Mouse (Mus musculus): ENCODE data around the gene Heg1. TPM values are rescaled to one million over a fixed set of nuclear protein-coding genes. Genes with fewer than 3 reads are reported as not detected.

The Heg1 gene
- polyA plus RNA-seq, 1 experiment from 2014 or later, result 33.5 TPM

DNA sequence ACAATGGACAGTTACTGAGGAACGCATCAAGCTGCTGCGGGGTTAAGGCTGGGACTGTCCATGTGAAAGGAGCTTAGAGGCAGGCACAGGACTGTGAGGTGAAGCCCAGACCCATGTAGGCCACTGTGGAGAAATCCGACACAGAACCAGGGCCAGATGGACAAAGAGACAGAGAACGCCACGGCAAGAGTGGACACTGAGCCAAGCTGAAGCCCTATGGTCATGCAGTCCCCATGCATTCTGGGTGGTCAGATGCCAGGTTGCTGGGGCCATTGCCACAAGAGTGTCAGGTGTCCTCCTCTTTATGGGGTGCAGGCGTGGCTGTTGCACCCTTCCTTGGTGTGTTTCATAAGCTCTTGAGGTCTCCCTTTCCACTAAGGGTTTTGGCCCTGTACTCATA lies 49.7 kb downstream of the Heg1 start:
- Histone ChIP-seq H3K27me3 (replicated peaks; ENCODE audit: insufficient read depth, low read length) (no peaks in the 10 kb centered on the region), H3K9ac (replicated peaks; ENCODE audit: low read depth) (no peak overlapping the region), H3K27ac (ENCODE audit: low read length) (no peak overlapping the region), H3K4me3 (ENCODE audit: low read depth, low read length) (no peak overlapping the region), H3K9me3 (ENCODE audit: low read length) (no peaks in the 10 kb centered on the region), H3K36me3 (ENCODE audit: insufficient read depth, low read length) (peaks cover 17% of the 10 kb centered on the region; the same call in 1 of the 2 replicates), H3K4me1 (ENCODE audit: insufficient read depth, low read depth, low read length) (no peaks in the 10 kb centered on the region), H3K4me2 (replicated peaks; ENCODE audit: low read depth, low read length) (no peak overlapping the region)
- ATAC-seq (no peak), DNase-seq (ENCODE audit: low spot score) (no peak)
- no peak for TF ChIP-seq CTCF (IDR thresholded peaks at IDR 0.05)
- no peak for TF ChIP-seq EP300 (IDR thresholded peaks at IDR 0.05)
- WGBS, result 80% methylated on average over 6 of the region's 6 CpGs

GRCm38 (mm10) chr16:33734545-33734944 lies 50.4 kb downstream of the Heg1 start:
- Histone ChIP-seq H3K4me1 (ENCODE audit: insufficient read depth, low read depth, low read length) (no peaks in the 10 kb centered on the region), H3K4me3 (ENCODE audit: low read depth, low read length) (no peak overlapping the region), H3K27ac (ENCODE audit: low read length) (no peak overlapping the region), H3K36me3 (ENCODE audit: insufficient read depth, low read length) (peaks cover 17% of the 10 kb centered on the region; the same call in 1 of the 2 replicates), H3K9ac (replicated peaks; ENCODE audit: low read depth) (no peak overlapping the region), H3K27me3 (replicated peaks; ENCODE audit: insufficient read depth, low read length) (no peaks in the 10 kb centered on the region), H3K9me3 (ENCODE audit: low read length) (no peaks in the 10 kb centered on the region), H3K4me2 (replicated peaks; ENCODE audit: low read depth, low read length) (no peak overlapping the region)
- 65% methylated on average over 10 of the region's 10 CpGs for WGBS
- ATAC-seq (no peak), DNase-seq (ENCODE audit: low spot score) (no peak)
- no peak for TF ChIP-seq EP300 (IDR thresholded peaks at IDR 0.05)
- TF ChIP-seq CTCF (IDR thresholded peaks at IDR 0.05), result no peak

GRCm38 (mm10) chr16:33735238-33735637 lies 51.1 kb downstream of the Heg1 start:
- Histone ChIP-seq H3K36me3 (ENCODE audit: insufficient read depth, low read length) (peaks cover 17% of the 10 kb centered on the region; the same call in 1 of the 2 replicates), H3K9me3 (ENCODE audit: low read length) (no peaks in the 10 kb centered on the region), H3K4me3 (ENCODE audit: low read depth, low read length) (no peak overlapping the region), H3K9ac (replicated peaks; ENCODE audit: low read depth) (no peak overlapping the region), H3K27ac (ENCODE audit: low read length) (no peak overlapping the region), H3K4me2 (replicated peaks; ENCODE audit: low read depth, low read length) (no peak overlapping the region), H3K4me1 (ENCODE audit: insufficient read depth, low read depth, low read length) (no peaks in the 10 kb centered on the region), H3K27me3 (replicated peaks; ENCODE audit: insufficient read depth, low read length) (no peaks in the 10 kb centered on the region)
- TF ChIP-seq CTCF (IDR thresholded peaks at IDR 0.05) (no peak), EP300 (IDR thresholded peaks at IDR 0.05) (no peak)
- DNase-seq (ENCODE audit: low spot score), result no peak
- 67% methylated on average over 5 of the region's 5 CpGs for WGBS
- ATAC-seq, result no peak

DNA sequence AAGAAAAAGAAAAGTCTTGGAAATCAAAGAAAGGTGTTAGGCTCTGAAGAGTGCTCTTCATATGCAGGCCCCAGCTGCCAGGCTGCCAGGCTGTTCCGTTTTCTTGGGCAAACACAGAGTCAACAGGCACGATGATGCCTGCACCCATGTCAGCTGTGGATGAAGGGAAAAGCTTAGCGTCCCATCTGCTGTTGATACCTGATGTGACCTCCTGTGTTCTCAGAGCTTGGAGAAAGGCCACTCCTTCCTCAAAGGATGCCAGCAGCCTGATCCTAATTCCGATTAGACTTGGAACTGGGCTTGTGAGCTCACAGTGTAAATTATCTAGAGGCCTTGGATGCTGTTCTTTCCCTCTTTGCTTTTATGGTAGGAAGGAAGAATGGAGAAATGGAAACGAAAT lies 51.6 kb downstream of the Heg1 start:
- ATAC-seq, result no peak
- no peak overlapping the region for H3K27ac ChIP-seq (ENCODE audit: low read length)
- H3K27me3 ChIP-seq (replicated peaks; ENCODE audit: insufficient read depth, low read length), result no peaks in the 10 kb centered on the region
- DNase-seq (ENCODE audit: low spot score), result no peak
- no peak overlapping the region for H3K4me3 ChIP-seq (ENCODE audit: low read depth, low read length)
- WGBS, result 66% methylated on average over 5 of the region's 5 CpGs
- H3K9me3 ChIP-seq (ENCODE audit: low read length), result no peaks in the 10 kb centered on the region
- H3K4me1 ChIP-seq (ENCODE audit: insufficient read depth, low read depth, low read length), result no peaks in the 10 kb centered on the region
- no peak for TF ChIP-seq EP300 (IDR thresholded peaks at IDR 0.05)
- TF ChIP-seq CTCF (IDR thresholded peaks at IDR 0.05), result no peak
- H3K9ac ChIP-seq (replicated peaks; ENCODE audit: low read depth), result no peak overlapping the region
- H3K4me2 ChIP-seq (replicated peaks; ENCODE audit: low read depth, low read length), result no peak overlapping the region
- H3K36me3 ChIP-seq (ENCODE audit: insufficient read depth, low read length), result peaks cover 17% of the 10 kb centered on the region; the same call in 1 of the 2 replicates

GRCm38 (mm10) chr16:33736746-33737145 lies 52.6 kb downstream of the Heg1 start:
- TF ChIP-seq EP300 (IDR thresholded peaks at IDR 0.05), result no peak
- peak; percentile 22 for TF ChIP-seq CTCF (IDR thresholded peaks at IDR 0.05)
- peaks cover 13% of the 10 kb centered on the region; the same call in 1 of the 2 replicates for H3K36me3 ChIP-seq (ENCODE audit: insufficient read depth, low read length)
- 73% methylated on average over 6 of the region's 6 CpGs for WGBS
- H3K9ac ChIP-seq (replicated peaks; ENCODE audit: low read depth), result no peak overlapping the region
- no peak overlapping the region for H3K27ac ChIP-seq (ENCODE audit: low read length)
- H3K27me3 ChIP-seq (replicated peaks; ENCODE audit: insufficient read depth, low read length), result no peaks in the 10 kb centered on the region
- DNase-seq (ENCODE audit: low spot score) (no peak), ATAC-seq (no peak)
- no peak overlapping the region for H3K4me2 ChIP-seq (replicated peaks; ENCODE audit: low read depth, low read length)
- H3K4me1 ChIP-seq (ENCODE audit: insufficient read depth, low read depth, low read length), result no peaks in the 10 kb centered on the region
- H3K4me3 ChIP-seq (ENCODE audit: low read depth, low read length), result no peak overlapping the region
- H3K9me3 ChIP-seq (ENCODE audit: low read length), result no peaks in the 10 kb centered on the region

DNA sequence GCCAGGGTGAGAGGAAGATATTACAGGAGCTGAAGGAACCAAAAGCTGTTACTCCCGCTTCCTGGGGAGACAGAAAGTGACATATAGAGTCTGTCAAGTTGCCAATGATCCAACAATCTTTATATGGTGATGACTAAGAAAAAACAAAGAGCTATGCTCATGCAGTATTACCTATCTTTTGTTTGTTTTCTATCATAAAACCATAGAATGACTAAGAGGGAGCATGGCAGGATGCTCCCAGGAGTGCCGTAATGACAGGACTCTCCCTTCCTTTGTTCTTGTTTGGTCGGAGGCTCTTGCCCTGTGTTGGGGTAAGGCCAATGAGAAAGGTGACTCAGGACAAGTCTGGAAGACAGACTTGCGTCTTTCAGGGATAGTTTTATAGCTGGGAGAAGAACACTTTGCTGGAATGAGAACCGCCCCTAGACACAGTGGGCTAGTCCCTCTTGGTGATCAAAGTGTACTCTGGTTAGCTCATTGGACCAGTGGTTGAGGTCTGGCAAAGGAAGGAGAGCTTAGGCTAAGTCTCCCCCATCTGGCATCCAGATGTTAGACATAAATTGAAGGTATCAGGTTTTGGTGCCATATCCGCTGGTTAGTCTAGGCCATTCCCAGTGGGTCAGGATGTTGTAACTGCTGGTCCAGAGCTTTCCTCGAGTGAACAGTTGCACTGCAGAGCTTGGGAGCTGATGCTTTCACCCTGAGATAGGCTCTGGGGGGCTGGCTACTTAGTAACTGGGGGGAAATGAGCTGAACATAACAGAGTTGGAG lies 55.0 kb downstream of the Heg1 start:
- no peak for ATAC-seq

More for the DNA sequence above, 55.0 kb downstream of the Heg1 start:
- DNase-seq (ENCODE audit: low spot score), result no peak
- no peaks in the 10 kb centered on the region for H3K9me3 ChIP-seq (ENCODE audit: low read length)
- peaks cover 9% of the 10 kb centered on the region; the same call in 1 of the 2 replicates for H3K36me3 ChIP-seq (ENCODE audit: insufficient read depth, low read length)
- no peaks in the 10 kb centered on the region for H3K4me1 ChIP-seq (ENCODE audit: insufficient read depth, low read depth, low read length)
- no peak overlapping the region for H3K4me3 ChIP-seq (ENCODE audit: low read depth, low read length)
- no peak overlapping the region for H3K9ac ChIP-seq (replicated peaks; ENCODE audit: low read depth)
- WGBS, result 79% methylated on average over 7 of the region's 7 CpGs
- no peak overlapping the region for H3K27ac ChIP-seq (ENCODE audit: low read length)
- no peaks in the 10 kb centered on the region for H3K27me3 ChIP-seq (replicated peaks; ENCODE audit: insufficient read depth, low read length)
- no peak overlapping the region for H3K4me2 ChIP-seq (replicated peaks; ENCODE audit: low read depth, low read length)
- no peak for TF ChIP-seq CTCF (IDR thresholded peaks at IDR 0.05)
- TF ChIP-seq EP300 (IDR thresholded peaks at IDR 0.05), result no peak
